Mouse (Mus musculus) stomach, postnatal 0 days (tissue): ENCODE measurements around the gene Oxnad1.

ENCODE experiments used
- CTCF ChIP-seq: IDR thresholded peaks from 2 replicates; pipeline ENCODE4 v1.5.1; 2016; ENCODE audit warnings: antibody characterized with exemption, low read depth, mild to moderate bottlenecking, moderate library complexity
- EP300 ChIP-seq: optimal IDR thresholded peaks from 2 replicates; pipeline ENCODE3; 2016; ENCODE audit warnings: antibody characterized with exemption

- no peak for TF ChIP-seq CTCF
- TF ChIP-seq EP300 = no peak
Observed at GRCm38 (mm10) chr14:32073901-32074300, 11.3 kb upstream of the Oxnad1 start.
